ENCODE assay signal across 9 mouse cellular contexts in genomic region chr3:69542962-69543361, GRCm38 (mm10). TPM values are rescaled to one million over a fixed set of nuclear protein-coding genes. Genes with fewer than 3 reads are reported as not detected.
DNase-seq lines count a peak whose midpoint lies in the region; ATAC-seq and TF ChIP-seq lines count a peak whose summit lies in the region.
"Had no signal": no experiment of that assay in that cellular context is flagged by ENCODE, and none has a peak within 500 bp of the region (broad histone marks: within the 10 kb centered on the region; RNA-seq: fewer than 3 reads in every experiment).

No protein-coding gene starts in this region.

- no peak overlapping the region for H3K4me2 ChIP-seq in liver, postnatal 0 days (ENCODE audit: low read depth, low read length)
- no peak overlapping the region for H3K4me2 ChIP-seq in liver, embryonic 12.5 days
- no peak overlapping the region for H3K4me2 ChIP-seq in hindbrain, embryonic 14.5 days (replicated peaks)

- no peaks in the 10 kb centered on the region for H3K27me3 ChIP-seq in liver, postnatal 0 days (ENCODE audit: insufficient read depth, low read length)
- no peaks in the 10 kb centered on the region for H3K27me3 ChIP-seq in liver, embryonic 12.5 days (replicated peaks)
- no peaks in the 10 kb centered on the region for H3K27me3 ChIP-seq in hindbrain, embryonic 14.5 days (ENCODE audit: control insufficient read depth, insufficient read depth, low read length)
- H3K27me3 ChIP-seq in heart, adult 2 months (ENCODE audit: control insufficient read depth, insufficient read depth, low read length), result no peaks in the 10 kb centered on the region

- intact Hi-C loops in heart, postnatal 10 days (cut with DNase I), result no loop called here
- intact Hi-C loops in heart, adult 2 months (cut with DNase I), result no loop called here

- TF ChIP-seq CTCF in liver, postnatal 0 days (IDR thresholded peaks at IDR 0.05; ENCODE audit: low read depth), result no peak
- no peak for TF ChIP-seq CTCF in heart, adult 2 months (IDR thresholded peaks at IDR 0.05)

- no peak for DNase-seq in liver, postnatal 0 days
- DNase-seq in cerebellum, adult 8-10 months, result peak; percentile 54
- peak; percentile 51 for DNase-seq in hindbrain, embryonic 14.5 days (ENCODE audit: low spot score)
- DNase-seq in lung, postnatal 25 days (ENCODE audit: low spot score), result peak; percentile 31
- no peak for DNase-seq in urinary bladder, postnatal 36 days (ENCODE audit: low spot score in 2 of 2)
- DNase-seq in heart, postnatal 10 days, result no peak
- no peak for DNase-seq in heart, adult 2 months

- ATAC-seq in liver, postnatal 0 days, result peak; percentile 77
- no peak for ATAC-seq in liver, embryonic 12.5 days
- ATAC-seq in hindbrain, embryonic 14.5 days (ENCODE audit: low FRiP score), result peak; percentile 49; the same call in 1 of the 2 replicates

- TF ChIP-seq EP300 in liver, postnatal 0 days (IDR thresholded peaks at IDR 0.05; ENCODE audit: low read depth), result no peak
- TF ChIP-seq EP300 in heart, adult 2 months (IDR thresholded peaks at IDR 0.05; ENCODE audit: insufficient read depth, low read depth, low read length), result no peak

- H3K4me3 ChIP-seq in liver, postnatal 0 days (ENCODE audit: low read depth, low read length), result no peak overlapping the region
- no peak overlapping the region for H3K4me3 ChIP-seq in liver, embryonic 12.5 days
- no peak overlapping the region for H3K4me3 ChIP-seq in hindbrain, embryonic 14.5 days (replicated peaks; ENCODE audit: low read length)
- H3K4me3 ChIP-seq in heart, adult 2 months, result no peak overlapping the region
- H3K4me3 ChIP-seq: myocyte had no signal

- H3K36me3 ChIP-seq in liver, postnatal 0 days (replicated peaks; ENCODE audit: insufficient read depth, low read length), result no peaks in the 10 kb centered on the region
- H3K36me3 ChIP-seq in liver, embryonic 12.5 days, result no peaks in the 10 kb centered on the region
- H3K36me3 ChIP-seq in hindbrain, embryonic 14.5 days (replicated peaks; ENCODE audit: control insufficient read depth, insufficient read depth), result no peaks in the 10 kb centered on the region
- H3K36me3 ChIP-seq in heart, adult 2 months (ENCODE audit: control insufficient read depth, insufficient read depth, low read length), result no peaks in the 10 kb centered on the region

- no peak overlapping the region for H3K9ac ChIP-seq in liver, postnatal 0 days (replicated peaks)
- no peak overlapping the region for H3K9ac ChIP-seq in liver, embryonic 12.5 days
- no peak overlapping the region for H3K9ac ChIP-seq in hindbrain, embryonic 14.5 days
- H3K9ac ChIP-seq in heart, adult 2 months (ENCODE audit: low read depth, low read length), result no peak overlapping the region

- 82% methylated on average over 8 of the region's 8 CpGs for WGBS in liver, postnatal 0 days (ENCODE audit: insufficient replicate concordance)
- 76% methylated on average over 8 of the region's 8 CpGs for WGBS in liver, embryonic 12.5 days (ENCODE audit: insufficient replicate concordance)
- WGBS in hindbrain, embryonic 14.5 days, result 41% methylated on average over 8 of the region's 8 CpGs
- WGBS in heart, adult 2 months, result 74% methylated on average over 8 of the region's 8 CpGs

- H3K4me1 ChIP-seq in liver, postnatal 0 days (ENCODE audit: insufficient read depth), result no peaks in the 10 kb centered on the region
- H3K4me1 ChIP-seq in liver, embryonic 12.5 days, result no peaks in the 10 kb centered on the region
- peaks cover 4% of the 10 kb centered on the region; the same call in 1 of the 2 replicates for H3K4me1 ChIP-seq in hindbrain, embryonic 14.5 days (replicated peaks; ENCODE audit: control insufficient read depth, insufficient read depth, low read length)
- no peaks in the 10 kb centered on the region for H3K4me1 ChIP-seq in heart, adult 2 months (ENCODE audit: control insufficient read depth, insufficient read depth, low read length)

- H3K79me2 ChIP-seq in heart, adult 2 months (replicated peaks; ENCODE audit: control insufficient read depth, insufficient read depth, low read length), result no peaks in the 10 kb centered on the region

- H3K27ac ChIP-seq in liver, postnatal 0 days (ENCODE audit: low read depth), result no peak overlapping the region
- no peak overlapping the region for H3K27ac ChIP-seq in liver, embryonic 12.5 days
- H3K27ac ChIP-seq in hindbrain, embryonic 14.5 days, result peak overlapping the region; percentile 1
- H3K27ac ChIP-seq in heart, adult 2 months, result no peak overlapping the region

- H3K9me3 ChIP-seq in liver, postnatal 0 days (ENCODE audit: low read length), result no peaks in the 10 kb centered on the region
- no peaks in the 10 kb centered on the region for H3K9me3 ChIP-seq in liver, embryonic 12.5 days (replicated peaks)
- H3K9me3 ChIP-seq in hindbrain, embryonic 14.5 days (ENCODE audit: control insufficient read depth, low read length), result no peaks in the 10 kb centered on the region

- no peak for TF ChIP-seq POLR2A in heart, adult 2 months (IDR thresholded peaks at IDR 0.05; ENCODE audit: insufficient read depth, low read depth, low read length)

RNA-seq across cellular contexts. Expression of gene B3galnt1, which starts 55.8 kb away (rescaled TPM):
- 1.9 and 2.0 TPM in 2 replicates for polyA plus RNA-seq in liver, postnatal 0 days (2015; fragmentation: Nextera tagmentation; extraction: Ambion mirVana)
- polyA plus RNA-seq in liver, embryonic 12.5 days (2016; fragmentation: Nextera tagmentation; extraction: Ambion mirVana), result 5.1 TPM in 2 replicates
- 109 and 121 TPM in 2 replicates for polyA plus RNA-seq in hindbrain, embryonic 14.5 days (2014; fragmentation: Nextera tagmentation; extraction: Ambion mirVana)
- 1 to 10 TPM; 4.4 to 5.0 TPM for total RNA-seq in heart, postnatal 10 days (2021)
- 1 to 10 TPM; 1.6 to 2.0 TPM for total RNA-seq in heart, adult 2 months (2021)
- 2.3 and 2.4 TPM in 2 replicates for polyA plus RNA-seq in heart, adult 2 months (2012; rRNA removed)

Comparison
In these comparisons a context has a peak if more than half of its experiments do, and no peak if none do; other contexts are left out.
1. DNase-seq: peak in cerebellum, adult 8-10 months (single experiment), hindbrain, embryonic 14.5 days (single experiment) and lung, postnatal 25 days (single experiment); none in liver, postnatal 0 days (single experiment), urinary bladder, postnatal 36 days (0 of 2), heart, postnatal 10 days (0 of 2) and heart, adult 2 months (0 of 2).
2. RNA of gene B3galnt1, which starts 55.8 kb away (polyA plus RNA-seq): 109 to 121 TPM in hindbrain, embryonic 14.5 days; 5.1 TPM in liver, embryonic 12.5 days, 2.3 to 2.4 TPM in heart, adult 2 months and 1.9 to 2.0 TPM in liver, postnatal 0 days; every median in the first group is over 10 times any median in the second.